Mouse (Mus musculus) embryonic facial prominence, embryonic 10.5 days (tissue): ENCODE measurements around the gene S100a7a. TPM values are rescaled to one million over a fixed set of nuclear protein-coding genes. Genes with fewer than 3 reads are reported as not detected.

Source experiments
- DNase-seq: peaks from one replicate; pipeline ENCODE4 v3.0.0-alpha.2; 2017; ENCODE audit warnings: low spot score
- H3K27ac ChIP-seq: fragments of 300-500 bp; sonication (generic); replicated peaks from 2 replicates; pipeline ENCODE4 v1.5.1; 2016; ENCODE audit warnings: mild to moderate bottlenecking
- H3K27me3 ChIP-seq: fragments of 300-500 bp; sonication (generic); replicated peaks from 2 replicates; pipeline ENCODE4 v1.6.1; 2016; ENCODE audit warnings: low read depth, mild to moderate bottlenecking; ENCODE audit not compliant: poor library complexity, severe bottlenecking
- H3K36me3 ChIP-seq: fragments of 300-500 bp; sonication (generic); replicated peaks from 2 replicates; pipeline ENCODE4 v1.6.1; 2016; ENCODE audit warnings: mild to moderate bottlenecking, moderate library complexity
- H3K4me1 ChIP-seq: fragments of 300-500 bp; sonication (generic); 2 replicates; pipeline ENCODE4 v1.6.1; 2016
- H3K4me3 ChIP-seq: fragments of 300-500 bp; sonication (generic); 2 replicates; pipeline ENCODE4 v1.5.1; 2016; ENCODE audit warnings: mild to moderate bottlenecking, moderate library complexity
- H3K9me3 ChIP-seq: fragments of 300-500 bp; sonication (generic); 2 replicates; pipeline ENCODE4 v1.6.1; 2016; ENCODE audit warnings: mild to moderate bottlenecking
- WGBS: fragments of 180-500 bp; shearing (Covaris S2); methylation state at CpG from one replicate; pipeline ENCODE4 v1.1.7; 2016; 5-methylcytosine and 5-hydroxymethylcytosine counted together
- polyA plus RNA-seq: library from polyadenylated mRNA; unstranded; fragments of >200 nt; fragmentation: Nextera tagmentation; extraction: Ambion mirVana; gene quantifications from 2 replicates; pipeline ENCODE4 v1.2.1, GENCODE M21; 2016

S100a7a gene
- not detected in 2 replicates for polyA plus RNA-seq

DNA sequence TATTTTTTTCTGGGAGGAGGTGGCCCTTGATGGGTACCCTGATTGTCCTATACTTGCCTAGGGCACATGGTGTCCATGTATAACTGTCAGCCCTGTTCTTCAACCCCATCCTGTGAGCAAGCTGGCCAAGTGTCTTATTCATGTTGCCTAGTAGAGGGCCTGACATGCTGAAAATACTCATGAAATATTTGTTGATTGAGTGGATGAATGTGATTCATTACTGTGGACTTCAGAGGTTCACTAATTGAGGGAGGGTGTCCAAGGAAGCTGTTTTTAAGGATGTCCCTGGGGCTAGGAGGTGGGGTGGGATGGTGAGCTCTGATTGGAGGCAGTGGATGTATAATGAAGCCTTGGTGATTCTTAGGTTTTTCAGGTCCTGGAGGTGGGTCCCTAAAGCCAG lies at the start of gene S100a7a:
S100a7a (plus strand) TSS at position 301 of the 400 bp plus-strand sequence.
- H3K27ac ChIP-seq, result no peak within 1 kb of the TSS
- no peak for DNase-seq
- H3K9me3 ChIP-seq, result no peaks in the 10 kb centered on the region
- H3K4me3 ChIP-seq, result no peak within 1 kb of the TSS
- no peaks in the 10 kb centered on the region; the same call in 1 of the 2 replicates for H3K27me3 ChIP-seq
- H3K36me3 ChIP-seq, result no peaks in the 10 kb centered on the region
- no peaks in the 10 kb centered on the region for H3K4me1 ChIP-seq

DNA sequence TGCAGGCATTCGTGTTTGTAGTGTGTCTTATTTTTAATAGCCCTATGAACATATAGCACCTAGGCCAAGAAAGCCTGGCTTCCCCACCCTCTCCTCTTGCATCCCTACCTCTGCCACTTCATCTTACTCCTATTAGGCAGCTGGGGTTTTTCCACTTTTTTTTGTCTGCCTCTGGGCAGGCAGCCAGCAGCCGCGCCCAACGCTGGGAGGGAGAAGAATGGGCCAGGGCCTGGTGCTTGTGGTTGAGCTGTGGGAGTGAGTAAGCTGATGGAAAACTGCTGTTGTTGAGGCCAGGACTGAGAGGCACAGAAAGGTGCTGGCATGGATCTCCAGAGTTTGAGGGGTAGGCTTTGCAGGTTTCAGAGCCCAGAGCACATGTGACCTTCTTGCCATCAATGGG lies 49.4 kb upstream of the S100a7a start:
- H3K27ac ChIP-seq, result peak overlapping the region; percentile 73
- no peak overlapping the region for H3K4me3 ChIP-seq
- peaks cover 46% of the 10 kb centered on the region for H3K4me1 ChIP-seq
- no peaks in the 10 kb centered on the region for H3K36me3 ChIP-seq
- H3K9me3 ChIP-seq, result no peaks in the 10 kb centered on the region
- WGBS, result 76% methylated on average over 4 of the region's 4 CpGs
- no peaks in the 10 kb centered on the region for H3K27me3 ChIP-seq
- no peak for DNase-seq

DNA sequence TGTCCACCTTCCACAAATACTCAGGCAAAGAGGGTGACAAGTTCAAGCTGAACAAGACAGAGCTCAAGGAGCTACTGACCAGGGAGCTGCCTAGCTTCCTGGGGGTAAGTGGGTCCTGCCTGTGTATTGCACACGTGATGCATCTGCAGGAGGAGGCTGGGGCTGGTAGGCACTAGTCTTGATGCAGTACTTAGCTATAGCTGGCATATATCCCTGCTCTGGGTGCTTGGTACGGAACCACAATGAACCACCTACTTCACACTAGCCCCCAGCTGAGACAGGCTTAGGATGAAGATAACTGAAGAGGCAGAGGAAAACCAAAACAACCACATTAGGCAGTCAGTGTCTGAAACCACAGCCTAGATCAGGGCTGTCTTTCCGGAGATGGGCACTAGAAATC lies 48.8 kb upstream of the S100a7a start:
- no peaks in the 10 kb centered on the region for H3K36me3 ChIP-seq
- peak overlapping the region; percentile 73; the same call in 1 of the 2 replicates for H3K27ac ChIP-seq
- peaks cover 40% of the 10 kb centered on the region for H3K4me1 ChIP-seq
- no peaks in the 10 kb centered on the region for H3K27me3 ChIP-seq
- DNase-seq, result no peak
- no peak overlapping the region for H3K4me3 ChIP-seq
- H3K9me3 ChIP-seq, result no peaks in the 10 kb centered on the region
- WGBS, result 80% methylated on average over 3 of the region's 3 CpGs

DNA sequence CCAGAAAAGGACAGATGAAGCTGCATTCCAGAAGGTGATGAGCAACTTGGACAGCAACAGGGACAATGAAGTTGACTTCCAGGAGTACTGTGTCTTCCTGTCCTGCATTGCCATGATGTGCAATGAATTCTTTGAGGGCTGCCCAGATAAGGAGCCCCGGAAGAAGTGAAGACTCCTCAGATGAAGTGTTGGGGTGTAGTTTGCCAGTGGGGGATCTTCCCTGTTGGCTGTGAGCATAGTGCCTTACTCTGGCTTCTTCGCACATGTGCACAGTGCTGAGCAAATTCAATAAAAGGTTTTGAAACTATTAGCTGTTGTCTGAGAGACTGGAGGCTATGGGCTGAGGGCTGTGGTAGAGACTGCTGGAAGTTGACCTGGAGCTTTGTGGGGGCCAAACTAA lies 48.1 kb upstream of the S100a7a start:
- WGBS, result 76% methylated on average over 2 of the region's 2 CpGs
- Histone ChIP-seq H3K36me3 (no peaks in the 10 kb centered on the region), H3K9me3 (no peaks in the 10 kb centered on the region), H3K27ac (peak overlapping the region; percentile 73), H3K27me3 (no peaks in the 10 kb centered on the region), H3K4me1 (peaks cover 39% of the 10 kb centered on the region), H3K4me3 (no peak overlapping the region)
- no peak for DNase-seq

DNA sequence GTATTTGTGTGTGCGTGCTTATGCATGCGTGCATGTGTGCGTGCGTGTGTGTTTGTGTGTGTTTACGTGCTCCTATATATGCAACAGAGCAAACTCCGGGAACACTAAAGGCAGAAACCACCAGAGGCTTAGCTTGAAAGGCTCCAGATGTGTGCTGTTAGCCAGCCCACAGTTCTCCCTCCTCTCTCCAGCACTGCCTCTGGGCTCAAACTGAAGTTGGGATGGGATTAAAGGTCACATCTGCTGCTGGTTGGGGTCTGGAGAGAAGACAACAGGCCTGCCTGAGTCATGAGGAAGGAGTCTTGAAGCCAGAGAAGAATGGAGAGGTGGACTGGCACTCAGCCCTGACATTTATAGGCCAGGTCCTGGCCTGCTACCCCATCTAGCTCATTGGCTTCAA lies 47.6 kb upstream of the S100a7a start:
- Histone ChIP-seq H3K4me1 (peaks cover 41% of the 10 kb centered on the region), H3K4me3 (no peak overlapping the region), H3K27me3 (no peaks in the 10 kb centered on the region), H3K36me3 (no peaks in the 10 kb centered on the region), H3K9me3 (no peaks in the 10 kb centered on the region), H3K27ac (peak overlapping the region; percentile 73)
- WGBS, result 68% methylated on average over 6 of the region's 6 CpGs
- peak; percentile 79 for DNase-seq

DNA sequence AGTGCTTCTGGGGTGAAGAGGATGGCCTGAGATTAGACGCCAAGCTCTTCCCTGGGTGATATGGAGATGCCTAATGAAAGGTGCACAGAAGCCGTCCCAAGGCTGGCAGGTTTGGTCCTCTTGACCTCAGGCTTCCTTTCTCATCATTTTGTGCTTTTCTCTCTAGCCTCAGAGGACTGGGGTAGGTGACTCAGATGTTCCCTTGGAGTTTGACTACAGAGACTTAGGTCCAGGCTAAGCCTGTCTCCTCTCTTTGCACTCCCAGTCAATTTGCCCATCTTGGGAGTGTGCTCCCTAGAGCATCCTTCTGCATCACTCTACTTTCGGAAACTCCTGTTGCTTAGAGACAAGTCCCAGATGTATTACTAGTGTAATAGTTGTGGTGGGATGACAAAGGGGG lies 46.5 kb upstream of the S100a7a start:
- Histone ChIP-seq H3K27ac (peak overlapping the region; percentile 48; the same call in 1 of the 2 replicates), H3K27me3 (no peaks in the 10 kb centered on the region), H3K4me1 (peaks cover 41% of the 10 kb centered on the region), H3K9me3 (no peaks in the 10 kb centered on the region), H3K36me3 (no peaks in the 10 kb centered on the region), H3K4me3 (no peak overlapping the region)
- WGBS, result 83% methylated on average over 3 of the region's 3 CpGs
- no peak for DNase-seq

DNA sequence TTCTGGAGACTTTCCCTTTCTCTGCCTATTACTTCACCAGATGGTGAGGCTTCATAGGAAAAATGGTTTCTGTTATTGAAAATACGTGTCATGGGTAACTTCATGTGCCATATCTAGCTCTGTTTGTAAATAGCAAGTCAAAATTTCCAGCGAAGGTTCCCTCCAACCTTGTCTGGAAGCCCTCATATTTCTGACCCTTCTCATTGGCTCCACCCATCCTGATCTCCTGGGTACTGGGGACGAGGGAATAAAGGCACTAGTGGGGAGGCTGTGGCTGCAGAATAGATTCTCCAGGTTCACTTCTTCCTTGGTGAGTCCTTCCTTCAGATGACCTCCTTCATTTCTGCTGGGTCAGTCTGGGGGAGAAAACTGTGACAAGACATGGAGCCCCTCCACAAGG lies 45.6 kb upstream of the S100a7a start, which contains the start of gene S100a5:
S100a5 (plus strand) TSS at position 301 of the 400 bp plus-strand sequence.
- Histone ChIP-seq H3K36me3 (no peaks in the 10 kb centered on the region), H3K4me1 (peaks cover 47% of the 10 kb centered on the region), H3K27me3 (peaks cover 2% of the 10 kb centered on the region), H3K27ac (0 out of 2 replicates have a peak within 1 kb of the TSS, but pooled peaks have one; percentile 48), H3K9me3 (no peaks in the 10 kb centered on the region), H3K4me3 (no peak within 1 kb of the TSS)
- WGBS, result 66% methylated on average over 3 of the region's 3 CpGs
- DNase-seq, result no peak

DNA sequence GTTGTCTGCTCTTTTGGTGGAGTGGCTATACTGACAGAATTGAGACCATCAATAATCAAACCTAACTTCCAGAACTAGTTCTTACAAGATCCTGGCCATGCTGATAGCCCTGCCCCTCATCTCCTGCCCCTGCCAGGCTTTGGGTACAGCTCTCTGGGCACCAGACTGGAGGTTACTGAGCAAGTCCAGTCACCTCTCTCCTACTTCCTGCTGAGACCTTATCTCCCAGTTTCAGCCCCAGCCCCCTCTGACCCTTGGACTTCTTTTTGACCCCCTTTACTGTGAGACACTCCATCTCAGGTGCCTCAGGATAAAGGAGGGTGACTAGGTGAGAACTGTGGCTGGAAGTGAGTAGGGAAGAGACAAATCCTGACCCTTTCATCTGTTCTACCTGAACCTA lies 44.7 kb upstream of the S100a7a start:
- peaks cover 47% of the 10 kb centered on the region for H3K4me1 ChIP-seq
- H3K36me3 ChIP-seq, result no peaks in the 10 kb centered on the region
- no peak overlapping the region for H3K27ac ChIP-seq
- peaks cover 10% of the 10 kb centered on the region for H3K27me3 ChIP-seq
- no peaks in the 10 kb centered on the region for H3K9me3 ChIP-seq
- no peak for DNase-seq
- no peak overlapping the region for H3K4me3 ChIP-seq

DNA sequence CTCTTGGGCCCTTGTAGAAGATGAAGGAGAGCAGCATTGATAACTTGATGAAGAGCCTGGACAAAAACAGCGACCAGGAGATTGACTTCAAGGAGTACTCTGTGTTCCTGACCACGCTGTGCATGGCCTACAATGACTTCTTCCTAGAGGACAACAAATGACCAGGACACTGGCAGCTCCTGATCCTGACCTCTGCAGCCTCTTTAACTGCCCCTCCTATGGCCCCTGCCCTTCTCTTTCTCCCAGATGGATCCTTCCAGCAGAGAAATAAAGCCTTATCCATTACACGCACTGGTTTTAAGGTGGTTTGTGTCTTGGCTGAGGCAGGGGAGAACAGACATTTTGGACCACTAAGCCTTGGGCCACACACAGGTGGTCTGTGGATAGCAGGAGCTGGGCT lies 42.3 kb upstream of the S100a7a start:
- H3K27me3 ChIP-seq, result peaks cover 11% of the 10 kb centered on the region
- no peaks in the 10 kb centered on the region for H3K9me3 ChIP-seq
- peaks cover 29% of the 10 kb centered on the region for H3K4me1 ChIP-seq
- no peaks in the 10 kb centered on the region for H3K36me3 ChIP-seq
- no peak for DNase-seq
- no peak overlapping the region for H3K27ac ChIP-seq
- 88% methylated on average over 3 of the region's 3 CpGs for WGBS
- no peak overlapping the region for H3K4me3 ChIP-seq

DNA sequence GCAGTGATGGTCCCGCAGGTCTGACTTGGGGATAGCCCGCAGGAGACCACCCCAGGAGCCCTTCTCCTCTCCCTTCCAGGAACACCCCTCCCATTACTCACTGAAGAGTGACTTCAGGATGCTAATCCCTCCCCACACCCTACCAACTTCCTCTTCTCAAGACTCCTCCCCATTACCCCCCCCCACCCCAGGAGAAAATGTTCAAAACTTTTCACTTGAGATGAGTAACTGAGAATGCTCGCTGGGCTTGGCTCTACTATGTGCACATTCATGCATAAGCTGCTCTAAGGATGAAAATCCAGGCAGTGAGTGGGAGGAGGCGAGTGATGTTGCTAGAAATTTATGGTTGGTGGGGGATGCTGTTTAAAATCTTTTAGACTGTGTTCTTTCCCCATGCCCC lies 41.8 kb upstream of the S100a7a start:
- peaks cover 28% of the 10 kb centered on the region for H3K4me1 ChIP-seq
- H3K36me3 ChIP-seq, result no peaks in the 10 kb centered on the region
- no peaks in the 10 kb centered on the region for H3K9me3 ChIP-seq
- 66% methylated on average over 4 of the region's 4 CpGs for WGBS
- H3K27ac ChIP-seq, result no peak overlapping the region
- DNase-seq, result no peak
- peaks cover 11% of the 10 kb centered on the region for H3K27me3 ChIP-seq
- H3K4me3 ChIP-seq, result no peak overlapping the region

DNA sequence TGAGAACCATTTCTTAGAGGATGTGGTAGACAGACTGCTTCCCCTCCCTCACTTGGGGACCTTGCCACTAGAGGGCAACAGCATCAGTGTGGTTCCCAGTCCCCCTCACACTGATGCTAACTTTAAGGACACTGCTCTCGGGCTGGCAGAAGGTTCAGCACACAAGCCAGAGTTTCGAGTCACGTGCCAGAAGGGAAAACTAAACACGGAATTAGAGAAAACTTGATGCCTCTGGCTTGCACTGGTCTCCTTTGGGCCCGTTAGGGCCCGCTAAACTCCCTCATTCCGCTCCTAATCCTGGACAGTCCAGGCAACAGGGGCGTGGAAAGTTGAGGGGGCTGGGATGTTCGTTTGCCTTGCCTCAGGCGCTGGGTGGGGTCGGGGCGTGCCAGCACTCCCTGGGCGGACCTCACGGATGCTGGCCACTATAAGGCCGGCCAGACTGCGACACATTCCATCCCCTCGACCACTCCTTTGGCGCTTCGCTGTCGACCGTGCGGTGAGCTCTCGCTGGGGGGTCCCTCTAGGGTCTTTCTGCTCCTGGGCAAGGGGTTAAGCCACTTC lies 41.0 kb upstream of the S100a7a start, which contains the start of gene S100a6:
S100a6 (plus strand) TSS at position 155 of the 564 bp plus-strand sequence.
- peak; percentile 78 for DNase-seq
- peaks cover 28% of the 10 kb centered on the region for H3K4me1 ChIP-seq
- under 1% methylated on average over 23 of the region's 23 CpGs for WGBS
- peaks cover 11% of the 10 kb centered on the region for H3K27me3 ChIP-seq
- H3K27ac ChIP-seq, result peak within 1 kb of the TSS; percentile 63
- H3K9me3 ChIP-seq, result no peaks in the 10 kb centered on the region
- H3K4me3 ChIP-seq, result peak within 1 kb of the TSS; percentile 59
- H3K36me3 ChIP-seq, result no peaks in the 10 kb centered on the region

DNA sequence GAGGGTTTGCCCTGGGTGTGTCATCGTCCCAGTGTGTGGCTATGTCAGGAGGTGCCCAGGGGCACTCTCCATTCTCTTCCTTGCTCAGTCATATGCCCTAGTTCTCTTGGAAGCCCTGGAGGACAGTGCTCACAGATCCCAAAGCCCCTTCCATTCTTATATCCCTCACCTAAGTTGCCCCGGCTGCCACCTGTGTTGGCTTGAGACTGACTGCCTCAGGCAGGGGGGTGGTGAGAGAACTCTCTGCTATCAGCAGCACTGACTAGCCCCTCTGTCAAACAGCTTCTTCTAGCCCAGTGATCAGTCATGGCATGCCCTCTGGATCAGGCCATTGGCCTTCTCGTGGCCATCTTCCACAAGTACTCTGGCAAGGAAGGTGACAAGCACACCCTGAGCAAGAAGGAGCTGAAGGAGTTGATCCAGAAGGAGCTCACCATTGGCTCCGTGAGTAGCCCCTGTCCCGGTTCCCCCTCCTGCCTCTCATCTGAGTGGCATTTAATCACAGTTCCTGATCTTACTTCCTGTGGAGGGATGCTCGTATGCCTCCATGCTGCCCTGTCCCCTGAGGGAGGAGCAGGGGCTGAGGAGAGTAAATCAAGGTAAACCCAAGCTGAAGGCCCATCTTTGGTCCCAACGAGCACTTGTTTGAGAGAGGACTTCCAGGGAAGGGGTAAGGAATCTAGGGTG lies 40.2 kb upstream of the S100a7a start:
- no peaks in the 10 kb centered on the region for H3K36me3 ChIP-seq
- H3K27me3 ChIP-seq, result peaks cover 11% of the 10 kb centered on the region
- no peak overlapping the region for H3K27ac ChIP-seq
- H3K9me3 ChIP-seq, result no peaks in the 10 kb centered on the region
- peak overlapping the region; percentile 59 for H3K4me3 ChIP-seq
- WGBS, result 50% methylated on average over 7 of the region's 7 CpGs
- peaks cover 28% of the 10 kb centered on the region for H3K4me1 ChIP-seq
- DNase-seq, result no peak

DNA sequence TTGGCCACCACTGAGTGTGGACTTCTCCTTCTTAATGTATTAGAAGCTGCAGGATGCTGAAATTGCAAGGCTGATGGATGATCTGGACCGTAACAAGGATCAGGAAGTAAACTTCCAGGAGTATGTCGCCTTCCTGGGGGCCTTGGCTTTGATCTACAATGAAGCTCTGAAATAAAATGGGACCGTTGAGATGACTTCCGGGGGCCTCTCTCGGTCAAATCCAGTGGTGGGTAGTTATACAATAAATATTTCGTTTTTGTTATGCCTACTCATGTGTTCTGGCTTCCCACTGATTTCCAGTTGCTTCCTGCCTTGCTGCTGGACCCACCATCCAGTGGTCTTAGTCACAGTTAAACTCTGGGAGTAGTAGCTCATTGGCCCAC lies 39.7 kb upstream of the S100a7a start:
- Histone ChIP-seq H3K4me1 (peaks cover 28% of the 10 kb centered on the region), H3K27me3 (peaks cover 11% of the 10 kb centered on the region), H3K4me3 (no peak overlapping the region), H3K9me3 (no peaks in the 10 kb centered on the region), H3K27ac (no peak overlapping the region), H3K36me3 (no peaks in the 10 kb centered on the region)
- DNase-seq, result no peak
- 87% methylated on average over 6 of the region's 6 CpGs for WGBS
